ENCODE assay signal across 8 mouse cellular contexts in genomic region chr12:7978190-7978884, GRCm38 (mm10). TPM values are rescaled to one million over a fixed set of nuclear protein-coding genes. Genes with fewer than 3 reads are reported as not detected.
DNase-seq lines count a peak whose midpoint lies in the region; ATAC-seq and TF ChIP-seq lines count a peak whose summit lies in the region.

No protein-coding gene starts in this region.

- peak; percentile 89 to 91 for TF ChIP-seq CTCF in CH12.LX (conservative IDR thresholded peaks at IDR 0.05 in 1 of 2, IDR thresholded peaks at IDR 0.05 in 1 of 2; ENCODE audit: low read depth in 2 of 2, low read length in 2 of 2)
- peak; percentile 94 for TF ChIP-seq CTCF in heart, postnatal 0 days (IDR thresholded peaks at IDR 0.05; ENCODE audit: low read depth)
- TF ChIP-seq CTCF in testis, adult 2 months (IDR thresholded peaks at IDR 0.05; ENCODE audit: control insufficient read depth, insufficient read depth, insufficient replicate concordance, low read depth, low read length): peak; percentile 86; the same call in 1 of the 2 replicates

- no peaks in the 10 kb centered on the region for H3K27me3 ChIP-seq in CH12.LX (replicated peaks)
- H3K27me3 ChIP-seq in heart, postnatal 0 days (ENCODE audit: control insufficient read depth, insufficient read depth, low read length): no peaks in the 10 kb centered on the region
- H3K27me3 ChIP-seq in liver, embryonic 13.5 days: no peaks in the 10 kb centered on the region
- no peaks in the 10 kb centered on the region for H3K27me3 ChIP-seq in neural tube, embryonic 12.5 days (replicated peaks)
- H3K27me3 ChIP-seq in testis, adult 2 months (ENCODE audit: control insufficient read depth, insufficient read depth, low read length): no peaks in the 10 kb centered on the region

- dilution Hi-C loops in CH12.LX (cut with MboI; ENCODE audit: extremely low pct_ligation_motif_present, extremely low pct_unique_long_range_greater_than_20kb, low sequenced_read_pairs): no loop called here

- H3K79me2 ChIP-seq in CH12.LX (replicated peaks; ENCODE audit: control insufficient read depth, extremely low read depth, insufficient read depth, poor library complexity, severe bottlenecking): no peaks in the 10 kb centered on the region

- TF ChIP-seq RAD21 in CH12.LX (IDR thresholded peaks at IDR 0.05; ENCODE audit: low read depth, low read length): peak; percentile 89

- no peak overlapping the region for H3K27ac ChIP-seq in CH12.LX (ENCODE audit: insufficient read depth, low read depth)
- no peak overlapping the region for H3K27ac ChIP-seq in heart, postnatal 0 days (ENCODE audit: low read depth)
- peak overlapping the region; percentile 63 for H3K27ac ChIP-seq in liver, embryonic 13.5 days
- no peak overlapping the region for H3K27ac ChIP-seq in neural tube, embryonic 12.5 days
- H3K27ac ChIP-seq in testis, adult 2 months (ENCODE audit: control insufficient read depth, insufficient read depth, low read depth, low read length): no peak overlapping the region

- H3K36me3 ChIP-seq in CH12.LX (replicated peaks in 1 of 2; ENCODE audit: control insufficient read depth in 1 of 2, insufficient read depth in 1 of 2, low read length in 1 of 2): no peaks in the 10 kb centered on the region
- H3K36me3 ChIP-seq in heart, postnatal 0 days (replicated peaks; ENCODE audit: control insufficient read depth, insufficient read depth, low read length): no peaks in the 10 kb centered on the region
- H3K36me3 ChIP-seq in liver, embryonic 13.5 days: no peaks in the 10 kb centered on the region
- H3K36me3 ChIP-seq in neural tube, embryonic 12.5 days: no peaks in the 10 kb centered on the region
- no peaks in the 10 kb centered on the region for H3K36me3 ChIP-seq in testis, adult 2 months (ENCODE audit: control insufficient read depth, insufficient read depth, low read length)

- peak; percentile 61 for DNase-seq in CH12.LX (ENCODE audit: extremely low read depth)
- DNase-seq in brain, adult 2 months (ENCODE audit: low read depth, low spot score): peak; percentile 76
- peak; percentile 22 for DNase-seq in fibroblast of lung, adult 2 months (ENCODE audit: low read depth)
- DNase-seq in heart, postnatal 0 days (ENCODE audit: low spot score): peak; percentile 36
- peak; percentile 62 to 83 for DNase-seq in kidney, postnatal 36 days
- DNase-seq in liver, embryonic 13.5 days: peak; percentile 9

- WGBS in heart, postnatal 0 days: 49% methylated on average over 13 of the region's 13 CpGs
- WGBS in liver, embryonic 13.5 days (ENCODE audit: insufficient replicate concordance): 46% methylated on average over 13 of the region's 13 CpGs
- 56% methylated on average over 13 of the region's 13 CpGs for WGBS in neural tube, embryonic 12.5 days

- H3K4me3 ChIP-seq in CH12.LX (replicated peaks in 1 of 3; ENCODE audit: low read depth in 2 of 3, low read length in 2 of 3, poor library complexity in 1 of 3): no peak overlapping the region
- H3K4me3 ChIP-seq in heart, postnatal 0 days (ENCODE audit: low read depth, low read length): no peak overlapping the region
- H3K4me3 ChIP-seq in liver, embryonic 13.5 days (replicated peaks): peak overlapping the region; percentile 52
- H3K4me3 ChIP-seq in neural tube, embryonic 12.5 days: no peak overlapping the region
- no peak overlapping the region; the same call in 1 of the 2 replicates for H3K4me3 ChIP-seq in testis, adult 2 months (ENCODE audit: control insufficient read depth, low read depth, low read length)

- no peak overlapping the region for H3K9ac ChIP-seq in CH12.LX (ENCODE audit: insufficient read depth, low read depth)
- H3K9ac ChIP-seq in heart, postnatal 0 days (replicated peaks; ENCODE audit: low read depth, low read length): no peak overlapping the region
- peak overlapping the region; percentile 54 for H3K9ac ChIP-seq in liver, embryonic 13.5 days
- no peak overlapping the region for H3K9ac ChIP-seq in neural tube, embryonic 12.5 days

- TF ChIP-seq POLR2A in CH12.LX (IDR thresholded peaks at IDR 0.05; ENCODE audit: low read depth, low read length): no peak
- no peak for TF ChIP-seq POLR2A in testis, adult 2 months (IDR thresholded peaks at IDR 0.05; ENCODE audit: control insufficient read depth, low read depth, low read length)

- in situ Hi-C loops in CH12.LX (cut with MboI; ENCODE audit: low pct_ligation_motif_present, low pct_unique_long_range_greater_than_20kb, low sequenced_read_pairs): no loop called here

- H3K4me2 ChIP-seq in CH12.LX (ENCODE audit: insufficient read depth, low read depth, poor library complexity, severe bottlenecking): peak overlapping the region; percentile 48; the same call in 1 of the 2 replicates
- H3K4me2 ChIP-seq in heart, postnatal 0 days (ENCODE audit: low read depth, low read length): no peak overlapping the region
- peak overlapping the region; percentile 37 for H3K4me2 ChIP-seq in liver, embryonic 13.5 days
- H3K4me2 ChIP-seq in neural tube, embryonic 12.5 days (replicated peaks): no peak overlapping the region

- H3K4me1 ChIP-seq in CH12.LX (ENCODE audit: control insufficient read depth in 1 of 2, insufficient read depth in 2 of 2): no peaks in the 10 kb centered on the region; a peak in 1 of 4 replicates
- no peaks in the 10 kb centered on the region for H3K4me1 ChIP-seq in heart, postnatal 0 days (ENCODE audit: control insufficient read depth, insufficient read depth)
- H3K4me1 ChIP-seq in liver, embryonic 13.5 days (replicated peaks): peaks cover 3% of the 10 kb centered on the region; the same call in 1 of the 2 replicates
- 0 out of 2 replicates have a peak, but pooled peaks cover 3% of the 10 kb centered on the region for H3K4me1 ChIP-seq in neural tube, embryonic 12.5 days
- peaks cover 7% of the 10 kb centered on the region for H3K4me1 ChIP-seq in testis, adult 2 months (ENCODE audit: control insufficient read depth, insufficient read depth, low read length)

- H3K9me3 ChIP-seq in CH12.LX (replicated peaks; ENCODE audit: low read length): no peaks in the 10 kb centered on the region
- no peaks in the 10 kb centered on the region for H3K9me3 ChIP-seq in heart, postnatal 0 days (replicated peaks; ENCODE audit: control insufficient read depth, low read length)
- H3K9me3 ChIP-seq in liver, embryonic 13.5 days (replicated peaks): no peaks in the 10 kb centered on the region
- H3K9me3 ChIP-seq in neural tube, embryonic 12.5 days: no peaks in the 10 kb centered on the region

- TF ChIP-seq EP300 in CH12.LX (IDR thresholded peaks at IDR 0.05; ENCODE audit: low read length): no peak
- no peak for TF ChIP-seq EP300 in heart, postnatal 0 days (IDR thresholded peaks at IDR 0.05; ENCODE audit: low read depth)

- ATAC-seq in heart, postnatal 0 days (ENCODE audit: insufficient read depth, low read depth): no peak
- peak; percentile 82 for ATAC-seq in liver, embryonic 13.5 days (ENCODE audit: low read depth)
- peak; percentile 82 for ATAC-seq in neural tube, embryonic 12.5 days (ENCODE audit: low FRiP score, low read depth)

TF ChIP-seq in CH12.LX, 34 proteins besides CTCF, POLR2A, EP300 and RAD21:
- no peak for TF ChIP-seq CHD2 (IDR thresholded peaks at IDR 0.05; ENCODE audit: low read length)
- TF ChIP-seq NELFE (IDR thresholded peaks at IDR 0.05; ENCODE audit: low read depth, low read length): peak; percentile 19; the same call in 1 of the 2 replicates
- peak; percentile 53 for TF ChIP-seq ELF1 (IDR thresholded peaks at IDR 0.05; ENCODE audit: low read depth, low read length)
- TF ChIP-seq SMC3 (IDR thresholded peaks at IDR 0.05; ENCODE audit: low read depth, low read length): peak; percentile 74

RNA-seq across cellular contexts. Expression of gene Apob, which starts 0.9 kb away (rescaled TPM):
- total RNA-seq in CH12.LX (2012; rRNA removed): not detected in 2 replicates
- total RNA-seq in CH12.LX (2014; rRNA removed): 0.01 TPM in 1 of 2 replicates, not detected in the other
- polyA plus RNA-seq in CH12.LX (2012; ENCODE audit: insufficient read length, low read depth): 0.01 TPM in 1 of 2 replicates, not detected in the other
- 0.27 and 0.61 TPM in 2 replicates for total RNA-seq in heart, postnatal 0 days (2014; rRNA removed; ENCODE audit: low replicate concordance)
- polyA plus RNA-seq in heart, postnatal 0 days (2015; fragmentation: Nextera tagmentation; extraction: Ambion mirVana): 0.01 TPM in 1 of 2 replicates, not detected in the other
- polyA plus RNA-seq in liver, embryonic 13.5 days (2015; fragmentation: Nextera tagmentation; extraction: Ambion mirVana): 39.1 and 65.7 TPM in 2 replicates
- polyA plus RNA-seq in neural tube, embryonic 12.5 days (2016; fragmentation: Nextera tagmentation; extraction: Ambion mirVana): 0.06 and 0.11 TPM in 2 replicates
- 0.01 and 0.02 TPM in 2 replicates for polyA plus RNA-seq in testis, adult 2 months (2012; rRNA removed)

Comparison
In these comparisons a context has a peak if more than half of its experiments do, and no peak if none do; other contexts are left out.
1. DNase-seq: peak in every context shown above with its lines; median percentile 76 in brain, adult 2 months; 72 in kidney, postnatal 36 days; 61 in CH12.LX; 36 in heart, postnatal 0 days; 22 in fibroblast of lung, adult 2 months; 9 in liver, embryonic 13.5 days.
2. H3K4me2 ChIP-seq: peak in CH12.LX (single experiment) and liver, embryonic 13.5 days (single experiment); none in heart, postnatal 0 days (single experiment) and neural tube, embryonic 12.5 days (single experiment).
3. RNA of gene Apob, which starts 0.9 kb away (polyA plus RNA-seq): 39.1 to 65.7 TPM in liver, embryonic 13.5 days; 0.06 to 0.11 TPM in neural tube, embryonic 12.5 days, 0.01 TPM in CH12.LX, 0.01 to 0.02 TPM in testis, adult 2 months and 0.01 TPM in heart, postnatal 0 days; every median in the first group is over 10 times any median in the second.
4. Peak in every context shown above with its lines, with median percentiles within 50 percentile points of each other: CTCF ChIP-seq.